Comparison of ENCODE assay signal across 24 mouse cellular contexts in genomic region chr13:30576819-30577218, GRCm38 (mm10).
"Had no signal": no experiment of that assay in that cellular context is flagged by ENCODE, and none has a peak within 500 bp of the region (broad histone marks: within the 10 kb centered on the region; RNA-seq: fewer than 3 reads in every experiment).

No protein-coding gene starts in this region.

- H3K27me3 ChIP-seq: intestine, embryonic 15.5 days; limb, embryonic 13.5 days; liver, embryonic 12.5 days; liver, embryonic 15.5 days; midbrain, embryonic 12.5 days; midbrain, embryonic 15.5 days; neural tube, embryonic 12.5 days; neural tube, embryonic 15.5 days had no signal

- H3K36me3 ChIP-seq: intestine, embryonic 15.5 days; limb, embryonic 10.5 days; limb, embryonic 13.5 days; liver, embryonic 12.5 days; liver, embryonic 15.5 days; midbrain, embryonic 12.5 days; midbrain, embryonic 15.5 days; neural tube, embryonic 12.5 days; neural tube, embryonic 15.5 days had no signal

- ATAC-seq: intestine, embryonic 15.5 days; liver, embryonic 12.5 days; midbrain, embryonic 15.5 days had no signal

- H3K4me2 ChIP-seq: intestine, embryonic 15.5 days; limb, embryonic 13.5 days; liver, embryonic 12.5 days; liver, embryonic 15.5 days; lung, embryonic 14.5 days; midbrain, embryonic 12.5 days; midbrain, embryonic 15.5 days; neural tube, embryonic 12.5 days; neural tube, embryonic 15.5 days had no signal

- H3K9ac ChIP-seq: intestine, embryonic 15.5 days; limb, embryonic 13.5 days; liver, embryonic 12.5 days; liver, embryonic 15.5 days; lung, embryonic 14.5 days; midbrain, embryonic 12.5 days; midbrain, embryonic 15.5 days; neural tube, embryonic 12.5 days; neural tube, embryonic 15.5 days had no signal

- H3K27ac ChIP-seq: intestine, embryonic 15.5 days; kidney, postnatal 0 days; layer of hippocampus, adult 2 months; limb, embryonic 10.5 days; limb, embryonic 13.5 days; liver, embryonic 12.5 days; liver, embryonic 15.5 days; midbrain, embryonic 12.5 days; midbrain, embryonic 15.5 days; neural tube, embryonic 12.5 days; neural tube, embryonic 15.5 days; stomach, postnatal 0 days had no signal

- H3K4me1 ChIP-seq: intestine, embryonic 15.5 days; limb, embryonic 10.5 days; limb, embryonic 13.5 days; liver, embryonic 12.5 days; liver, embryonic 15.5 days; midbrain, embryonic 12.5 days; midbrain, embryonic 15.5 days; neural tube, embryonic 12.5 days; neural tube, embryonic 15.5 days had no signal

- DNase-seq: kidney, adult 18-20 months; kidney, postnatal 25 days; layer of hippocampus, adult 9-11 months; liver; lung, embryonic 14.5 days; lung, postnatal 10 days; right cerebral cortex, adult 18-20 months; right cerebral cortex, postnatal 14 days; right cerebral cortex, postnatal 4 days; thymus, adult 2 months; thymus, postnatal 14 days; thymus, postnatal 4 days had no signal

- H3K4me3 ChIP-seq: intestine, embryonic 15.5 days; layer of hippocampus, adult 2 months; limb, embryonic 10.5 days; limb, embryonic 13.5 days; liver, embryonic 12.5 days; liver, embryonic 15.5 days; midbrain, embryonic 12.5 days; midbrain, embryonic 15.5 days; neural tube, embryonic 12.5 days; neural tube, embryonic 15.5 days had no signal

- H3K9me3 ChIP-seq: intestine, embryonic 15.5 days; limb, embryonic 10.5 days; limb, embryonic 13.5 days; liver, embryonic 12.5 days; liver, embryonic 15.5 days; midbrain, embryonic 12.5 days; midbrain, embryonic 15.5 days; neural tube, embryonic 12.5 days; neural tube, embryonic 15.5 days had no signal
